In the genomic region with DNA sequence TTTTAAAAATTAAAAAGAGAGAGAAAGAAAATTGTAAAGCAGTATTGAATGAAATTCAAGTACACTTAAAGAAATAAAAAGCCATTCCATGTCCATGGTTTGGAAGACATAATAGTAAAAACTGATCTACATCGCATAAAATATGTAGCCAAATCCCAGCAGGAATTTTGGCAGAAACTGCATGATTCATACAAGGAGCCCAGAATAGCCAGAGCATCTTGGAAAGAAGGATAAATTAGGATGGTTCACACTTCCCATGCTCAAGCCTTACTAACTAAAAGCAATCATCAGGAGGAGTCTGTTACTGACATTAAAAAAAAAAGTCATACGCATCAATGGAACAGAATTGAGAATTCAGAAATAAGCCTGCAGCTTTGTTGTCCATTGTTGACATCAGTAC, we compare ENCODE assay signal across 8 mouse cellular contexts.
"Had no signal": no experiment of that assay in that cellular context is flagged by ENCODE, and none has a peak within 500 bp of the region (broad histone marks: within the 10 kb centered on the region; RNA-seq: fewer than 3 reads in every experiment).

No protein-coding gene starts in this region.

- DNase-seq: kidney, postnatal 25 days; layer of hippocampus, adult 9-11 months; left cerebral cortex, postnatal 4 days; liver, postnatal 0 days; lung, embryonic 14.5 days; thymus, adult 2 months; thymus, postnatal 14 days; thymus, postnatal 4 days had no signal
